Mouse (Mus musculus): ENCODE measurements around the gene Nipsnap2. TPM values are rescaled to one million over a fixed set of nuclear protein-coding genes. Genes with fewer than 3 reads are reported as not detected.
"Not testable (repeated sequence)": the region's sequence is repeated elsewhere in the genome, so short reads cannot be mapped to it uniquely, and the experiment has no call there.

The Nipsnap2 gene
- polyA plus RNA-seq, 1 experiment from 2014 or later = 91.8 TPM

DNA sequence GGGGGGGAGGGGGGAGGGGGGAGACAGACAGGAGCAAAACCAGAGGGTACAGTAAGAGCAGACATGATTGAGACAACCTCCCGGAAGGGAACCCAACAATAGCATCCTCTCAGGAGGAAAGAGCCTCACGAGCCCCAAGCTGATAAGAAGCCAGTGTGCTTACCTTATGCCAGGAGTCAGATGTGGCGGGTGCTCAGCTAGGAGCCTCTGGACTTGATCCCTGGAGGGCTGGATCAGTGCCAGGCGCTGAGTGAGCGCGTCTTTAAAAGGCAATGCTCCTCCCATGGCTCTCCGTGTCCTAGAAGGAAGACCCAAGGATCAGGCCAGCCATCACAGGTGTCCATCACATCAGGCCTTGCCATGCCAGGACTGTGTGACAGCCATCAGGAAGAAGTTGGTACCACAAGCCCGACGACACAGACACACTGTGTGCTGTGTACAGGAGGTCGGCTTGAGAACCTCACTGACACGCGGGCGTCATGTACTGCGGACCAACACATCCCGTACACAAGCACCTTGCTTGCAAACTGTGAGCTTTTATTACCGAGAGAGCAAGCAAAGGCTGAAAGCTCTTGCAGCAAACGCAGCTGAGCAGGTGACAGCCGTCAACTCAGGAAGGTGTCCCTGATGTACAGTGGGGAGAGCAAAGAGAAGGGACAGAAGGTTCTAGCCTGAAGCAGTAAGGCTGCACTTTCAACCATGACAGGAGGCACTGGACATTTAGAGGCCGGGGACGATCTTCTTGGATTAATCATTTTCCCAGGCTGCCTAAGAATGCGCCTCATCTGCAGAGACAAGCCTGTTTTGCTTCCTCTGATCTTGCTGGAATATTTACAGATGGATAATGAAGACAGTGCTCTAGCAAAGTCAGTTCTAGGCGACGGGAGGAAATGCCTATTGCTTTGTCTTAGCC lies 45.8 kb downstream of the Nipsnap2 start:
- 89% methylated on average over 23 of the region's 23 CpGs for WGBS
- H3K27me3 ChIP-seq = no peaks in the 10 kb centered on the region
- no peak overlapping the region for H3K27ac ChIP-seq (replicated peaks)
- no peak overlapping the region for H3K4me2 ChIP-seq
- no peak overlapping the region for H3K9ac ChIP-seq
- peaks cover 38% of the 10 kb centered on the region for H3K36me3 ChIP-seq
- no peaks in the 10 kb centered on the region for H3K4me1 ChIP-seq (replicated peaks)
- H3K4me3 ChIP-seq = no peak overlapping the region
- no peaks in the 10 kb centered on the region for H3K9me3 ChIP-seq
- ATAC-seq (ENCODE audit: low read depth) = no peak

GRCm38 (mm10) chr5:129772433-129772832 lies 47.6 kb downstream of the Nipsnap2 start:
- H3K36me3 ChIP-seq = peaks cover 27% of the 10 kb centered on the region
- H3K4me2 ChIP-seq = no peak overlapping the region
- no peaks in the 10 kb centered on the region for H3K4me1 ChIP-seq (replicated peaks)
- no peak overlapping the region for H3K27ac ChIP-seq (replicated peaks)
- no peak overlapping the region for H3K4me3 ChIP-seq
- H3K9ac ChIP-seq = no peak overlapping the region
- WGBS = 91% methylated on average over 10 of the region's 10 CpGs
- no peak for ATAC-seq (ENCODE audit: low read depth)
- H3K27me3 ChIP-seq = no peaks in the 10 kb centered on the region
- no peaks in the 10 kb centered on the region for H3K9me3 ChIP-seq

- not testable (repeated sequence) for H3K4me1 ChIP-seq (replicated peaks); H3K4me3 ChIP-seq; H3K27me3 ChIP-seq; ATAC-seq (ENCODE audit: low read depth); H3K9ac ChIP-seq; H3K27ac ChIP-seq (replicated peaks); H3K9me3 ChIP-seq; H3K4me2 ChIP-seq
- 95% methylated on average over 4 of the region's 4 CpGs for WGBS
- peaks cover 18% of the 10 kb centered on the region for H3K36me3 ChIP-seq
These were observed 48.5 kb downstream of the Nipsnap2 start for GRCm38 (mm10) chr5:129773330-129773729.

DNA sequence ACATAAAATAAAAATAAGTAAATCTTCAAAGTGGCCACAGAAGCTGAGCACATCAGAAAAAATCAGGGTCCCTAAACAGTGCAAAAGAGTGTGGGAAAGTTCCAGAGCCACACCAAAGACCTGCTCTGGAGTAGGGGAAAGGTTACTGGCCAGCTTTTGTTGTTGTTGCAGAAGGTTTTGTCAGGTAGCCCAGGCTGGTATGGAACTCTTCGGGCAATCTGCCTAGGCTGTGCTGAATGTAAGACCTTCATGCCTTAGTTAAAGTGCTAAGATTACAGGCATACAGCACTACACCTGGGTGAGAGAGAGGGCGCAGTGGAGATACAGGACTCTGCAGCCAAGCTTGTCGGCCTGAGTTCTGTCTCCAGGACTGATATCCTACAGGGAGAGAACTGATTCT lies 49.8 kb downstream of the Nipsnap2 start:
- peaks cover 11% of the 10 kb centered on the region for H3K4me1 ChIP-seq (replicated peaks)
- no peak overlapping the region for H3K4me2 ChIP-seq
- no peaks in the 10 kb centered on the region for H3K9me3 ChIP-seq
- H3K36me3 ChIP-seq = peaks cover 9% of the 10 kb centered on the region
- no peak overlapping the region for H3K9ac ChIP-seq
- no peak overlapping the region for H3K4me3 ChIP-seq
- 85% methylated on average over 3 of the region's 3 CpGs for WGBS
- H3K27me3 ChIP-seq = no peaks in the 10 kb centered on the region
- no peak for ATAC-seq (ENCODE audit: low read depth)
- no peak overlapping the region for H3K27ac ChIP-seq (replicated peaks)

DNA sequence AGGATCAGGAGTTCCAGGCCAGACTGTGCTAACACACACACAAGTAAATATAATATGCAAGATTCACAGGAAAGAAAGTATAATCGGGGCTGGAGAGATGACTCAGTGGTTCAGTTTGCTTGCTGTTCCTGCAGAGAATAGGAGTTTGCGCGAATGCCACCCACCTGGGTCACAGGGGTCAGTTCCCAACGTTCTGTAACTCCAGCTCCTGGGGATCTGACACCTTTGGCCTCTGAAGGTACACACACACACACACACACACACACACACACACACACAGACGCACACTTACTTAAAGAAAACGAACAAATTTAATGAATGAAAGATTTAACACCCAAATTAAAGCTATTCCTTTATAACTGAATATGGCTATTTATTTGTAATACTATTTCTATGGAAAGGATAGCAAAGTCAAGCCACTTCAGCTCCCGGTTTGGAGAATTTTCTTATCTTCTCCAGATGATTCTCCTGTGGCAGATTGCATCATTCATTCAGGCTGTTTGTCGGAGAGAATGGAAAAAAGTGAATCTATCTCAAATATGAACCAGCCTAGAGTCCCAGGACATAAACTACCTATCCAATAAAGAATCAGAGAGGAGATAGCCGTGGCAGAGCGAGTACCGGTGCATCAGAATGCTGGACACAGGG lies 53.6 kb downstream of the Nipsnap2 start:
- peak overlapping the region; percentile 84 for H3K4me2 ChIP-seq
- 46% methylated on average over 11 of the region's 11 CpGs for WGBS
- no peak for ATAC-seq (ENCODE audit: low read depth)
- no peaks in the 10 kb centered on the region for H3K27me3 ChIP-seq
- H3K4me3 ChIP-seq = peak overlapping the region; percentile 52
- 0 out of 2 replicates have a peak, but pooled peaks cover 3% of the 10 kb centered on the region for H3K36me3 ChIP-seq
- H3K27ac ChIP-seq (replicated peaks) = no peak overlapping the region
- H3K9ac ChIP-seq = peak overlapping the region; percentile 77
- H3K9me3 ChIP-seq = no peaks in the 10 kb centered on the region
- peaks cover 11% of the 10 kb centered on the region for H3K4me1 ChIP-seq (replicated peaks)

DNA sequence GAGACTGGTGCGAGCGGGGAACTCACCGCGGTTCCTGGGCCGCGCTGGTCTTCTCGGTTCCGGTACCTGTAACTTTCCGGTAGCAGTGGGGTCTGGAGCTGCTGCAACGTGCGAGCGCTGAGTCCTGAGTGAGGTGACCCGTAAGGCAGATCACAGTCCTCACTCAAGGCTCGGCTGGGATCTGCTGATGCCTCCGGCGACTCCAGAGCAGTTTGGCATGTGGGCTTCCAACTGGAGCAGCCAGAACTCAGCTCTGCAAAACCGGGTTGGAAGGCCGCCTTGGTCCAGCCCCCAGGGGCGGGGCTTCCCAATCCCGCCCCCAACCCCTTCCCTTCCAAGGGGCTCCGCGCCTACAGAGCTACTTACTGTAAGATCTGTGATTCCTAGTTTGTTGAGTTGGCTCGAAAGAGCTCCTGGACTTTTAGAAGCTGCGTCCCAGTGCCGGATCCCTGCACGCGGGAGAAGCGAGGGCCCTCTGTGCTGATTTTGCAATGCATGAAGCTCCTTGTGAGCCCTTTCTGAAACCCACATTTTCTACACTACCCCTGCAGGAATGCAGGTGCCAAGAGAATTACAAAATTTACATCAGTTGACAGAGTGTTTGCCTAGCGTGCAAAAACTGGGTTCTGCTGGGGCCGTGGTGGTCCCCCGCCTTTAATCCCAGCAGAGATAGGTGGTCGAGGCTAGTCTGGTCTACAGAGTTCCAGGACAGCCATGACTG lies 54.3 kb downstream of the Nipsnap2 start:
- Histone ChIP-seq H3K27me3 (no peaks in the 10 kb centered on the region), H3K27ac (replicated peaks) (no peak overlapping the region), H3K4me3 (peak overlapping the region; percentile 52), H3K4me1 (replicated peaks) (peaks cover 11% of the 10 kb centered on the region), H3K36me3 (0 out of 2 replicates have a peak, but pooled peaks cover 3% of the 10 kb centered on the region), H3K9ac (peak overlapping the region; percentile 77), H3K9me3 (no peaks in the 10 kb centered on the region), H3K4me2 (peak overlapping the region; percentile 84)
- WGBS = 2% methylated on average over 32 of the region's 32 CpGs
- peak; percentile 91 for ATAC-seq (ENCODE audit: low read depth)

- Histone ChIP-seq H3K27me3 (no peaks in the 10 kb centered on the region), H3K4me1 (replicated peaks) (peaks cover 11% of the 10 kb centered on the region), H3K36me3 (0 out of 2 replicates have a peak, but pooled peaks cover 3% of the 10 kb centered on the region), H3K4me3 (no peak overlapping the region), H3K9ac (no peak overlapping the region), H3K27ac (replicated peaks) (no peak overlapping the region), H3K4me2 (no peak overlapping the region), H3K9me3 (no peaks in the 10 kb centered on the region)
- 93% methylated on average over 3 of the region's 3 CpGs for WGBS
- ATAC-seq (ENCODE audit: low read depth) = no peak
These were observed 55.3 kb downstream of the Nipsnap2 start for GRCm38 (mm10) chr5:129780131-129780530.

DNA sequence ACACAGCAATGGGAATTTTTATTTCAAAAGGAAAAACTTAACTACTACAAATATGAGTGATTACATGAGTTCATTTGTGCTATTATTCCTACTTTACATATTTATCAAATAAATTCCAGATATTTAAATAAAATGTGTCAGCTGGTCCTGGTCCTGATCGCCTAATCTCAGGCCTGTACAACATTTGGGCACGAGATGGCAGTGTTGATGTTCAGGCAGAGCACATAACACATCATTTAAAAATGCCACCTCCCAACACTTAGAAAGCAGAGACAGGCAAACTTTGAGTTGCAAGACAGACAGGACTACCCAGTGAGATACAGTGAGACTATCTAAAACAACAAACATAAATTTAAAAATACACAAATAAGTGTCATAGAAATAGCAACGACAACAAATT lies 57.3 kb downstream of the Nipsnap2 start:
- H3K9me3 ChIP-seq = no peaks in the 10 kb centered on the region
- peaks cover 18% of the 10 kb centered on the region for H3K4me1 ChIP-seq (replicated peaks)
- no peaks in the 10 kb centered on the region for H3K36me3 ChIP-seq
- H3K27ac ChIP-seq (replicated peaks) = no peak overlapping the region
- H3K27me3 ChIP-seq = no peaks in the 10 kb centered on the region
- H3K9ac ChIP-seq = no peak overlapping the region
- no peak for ATAC-seq (ENCODE audit: low read depth)
- 63% methylated on average over 3 of the region's 3 CpGs for WGBS
- no peak overlapping the region for H3K4me3 ChIP-seq
- no peak overlapping the region for H3K4me2 ChIP-seq

DNA sequence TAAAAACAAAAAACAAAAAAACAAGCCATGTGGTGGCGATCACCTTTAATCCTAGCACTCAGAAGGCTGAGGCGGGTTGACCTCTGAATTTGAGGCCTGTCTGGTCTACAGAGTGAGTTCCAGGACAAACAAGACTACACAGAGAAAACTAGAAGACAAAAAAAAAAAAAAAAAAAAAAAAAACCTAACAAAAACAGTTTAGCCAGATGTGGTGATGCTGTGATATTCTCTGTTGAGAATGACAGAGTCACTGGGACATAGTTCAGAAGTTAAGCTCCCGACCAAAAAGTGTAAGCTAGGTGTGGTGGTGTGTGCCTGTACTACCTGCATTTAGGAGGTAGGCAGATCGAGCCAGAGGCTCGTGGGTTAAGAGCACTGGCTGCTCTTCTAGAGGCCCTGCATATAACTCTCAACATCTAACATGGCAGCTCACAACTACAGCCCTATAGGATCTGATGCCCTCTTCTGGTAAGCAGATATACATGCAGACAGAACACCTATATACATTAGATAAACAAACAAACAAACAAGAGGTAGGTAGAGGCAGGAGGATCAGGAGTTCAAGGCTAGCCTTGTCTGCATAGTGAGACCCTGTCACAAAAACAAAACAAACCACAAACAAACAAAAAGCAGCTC lies 60.5 kb downstream of the Nipsnap2 start:
- WGBS = 88% methylated on average over 5 of the region's 5 CpGs
- Histone ChIP-seq H3K4me2 (no peak overlapping the region), H3K4me3 (no peak overlapping the region), H3K27me3 (no peaks in the 10 kb centered on the region), H3K9ac (no peak overlapping the region), H3K36me3 (peaks cover 19% of the 10 kb centered on the region), H3K9me3 (no peaks in the 10 kb centered on the region), H3K4me1 (replicated peaks) (peaks cover 24% of the 10 kb centered on the region), H3K27ac (replicated peaks) (no peak overlapping the region)
- ATAC-seq (ENCODE audit: low read depth) = no peak

DNA sequence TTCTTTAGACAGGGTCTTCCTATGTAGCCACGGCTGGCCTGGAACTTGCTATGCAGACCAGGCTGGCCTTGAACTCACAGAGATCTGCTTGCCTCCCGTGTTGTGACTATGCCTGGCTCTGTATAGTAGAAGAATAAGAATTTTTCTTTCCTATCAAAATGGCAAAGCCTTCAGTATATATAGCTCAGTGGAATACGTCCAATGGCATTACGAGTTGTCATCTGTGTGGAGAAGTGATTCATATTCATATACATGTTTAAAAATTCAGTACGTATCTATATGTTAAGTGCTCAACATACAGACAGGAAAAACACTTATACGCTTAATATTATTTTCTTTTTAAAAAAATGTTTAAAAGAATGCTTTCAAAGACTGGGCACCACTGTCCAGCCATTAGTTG lies 61.3 kb downstream of the Nipsnap2 start:
- peaks cover 25% of the 10 kb centered on the region for H3K36me3 ChIP-seq
- peak overlapping the region; percentile 94 for H3K9ac ChIP-seq
- 78% methylated on average over 6 of the region's 6 CpGs for WGBS
- no peak for ATAC-seq (ENCODE audit: low read depth)
- peaks cover 24% of the 10 kb centered on the region for H3K4me1 ChIP-seq (replicated peaks)
- H3K27me3 ChIP-seq = no peaks in the 10 kb centered on the region
- H3K9me3 ChIP-seq = no peaks in the 10 kb centered on the region
- H3K4me3 ChIP-seq = peak overlapping the region; percentile 96
- H3K27ac ChIP-seq (replicated peaks) = peak overlapping the region; percentile 98
- peak overlapping the region; percentile 93 for H3K4me2 ChIP-seq

DNA sequence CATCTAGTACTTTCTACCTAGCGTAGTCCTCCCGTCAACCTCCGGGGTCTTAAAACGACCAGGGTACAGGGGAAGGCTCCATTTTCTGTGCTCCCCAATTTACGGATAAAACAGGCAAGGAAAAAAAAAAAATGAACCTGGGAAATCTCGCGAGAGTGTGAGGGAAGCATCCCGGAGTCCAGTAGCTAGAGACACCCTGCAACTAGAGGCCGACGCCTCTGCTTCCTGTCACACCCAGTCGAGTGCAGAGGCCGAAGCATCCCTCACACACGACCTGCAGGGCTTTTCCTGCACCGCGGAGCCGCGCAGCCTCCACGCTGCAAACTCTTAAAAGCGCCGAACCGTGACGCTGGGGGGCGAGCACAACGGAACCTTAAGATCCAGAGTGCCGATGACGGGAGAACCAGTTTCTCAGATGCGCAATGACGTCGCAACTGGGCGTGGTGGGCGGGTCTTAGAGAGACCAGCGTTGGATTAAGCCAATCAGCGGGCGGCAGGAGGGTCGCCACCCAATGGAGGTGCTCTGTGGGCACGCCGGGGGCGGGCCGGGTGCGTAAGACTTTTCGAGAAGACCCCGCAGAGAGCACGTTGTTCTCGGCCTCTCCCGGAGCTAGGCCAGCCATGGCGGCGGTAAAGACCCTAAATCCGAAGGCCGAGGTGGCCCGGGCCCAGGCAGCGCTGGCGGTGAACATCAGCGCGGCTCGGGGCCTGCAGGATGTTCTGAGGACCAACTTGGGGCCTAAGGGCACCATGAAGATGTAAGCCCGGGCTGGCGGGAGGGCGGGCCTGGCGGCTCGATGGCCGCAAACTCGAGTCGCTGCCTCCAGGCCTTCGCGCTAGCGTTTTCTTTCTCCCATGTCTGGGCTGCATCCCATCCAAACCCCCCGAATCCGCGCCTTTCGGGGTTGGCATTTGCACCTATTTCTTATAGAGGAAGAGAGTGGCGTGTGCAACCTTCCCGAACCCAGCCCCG lies 62.2 kb downstream of the Nipsnap2 start, which contains the start of gene Psph:
Psph (minus strand) TSS at position 632 of the 973 bp plus-strand sequence.
- H3K27me3 ChIP-seq = no peaks in the 10 kb centered on the region
- H3K9ac ChIP-seq = peak within 1 kb of the TSS; percentile 94
- H3K4me2 ChIP-seq = peak within 1 kb of the TSS; percentile 93
- peak; percentile 99 for ATAC-seq (ENCODE audit: low read depth)
- H3K9me3 ChIP-seq = no peaks in the 10 kb centered on the region
- H3K4me3 ChIP-seq = peak within 1 kb of the TSS; percentile 96
- peaks cover 34% of the 10 kb centered on the region for H3K36me3 ChIP-seq
- H3K27ac ChIP-seq (replicated peaks) = peak within 1 kb of the TSS; percentile 98
- peaks cover 24% of the 10 kb centered on the region for H3K4me1 ChIP-seq (replicated peaks)
- under 1% methylated on average over 71 of the region's 73 CpGs for WGBS
